Mouse (Mus musculus) kidney, adult 18-20 months (tissue): ENCODE measurements around the gene Sln.

Experiments used
- DNase-seq: peaks from one replicate; pipeline ENCODE4 v3.0.0; 2021

The Sln gene

DNA sequence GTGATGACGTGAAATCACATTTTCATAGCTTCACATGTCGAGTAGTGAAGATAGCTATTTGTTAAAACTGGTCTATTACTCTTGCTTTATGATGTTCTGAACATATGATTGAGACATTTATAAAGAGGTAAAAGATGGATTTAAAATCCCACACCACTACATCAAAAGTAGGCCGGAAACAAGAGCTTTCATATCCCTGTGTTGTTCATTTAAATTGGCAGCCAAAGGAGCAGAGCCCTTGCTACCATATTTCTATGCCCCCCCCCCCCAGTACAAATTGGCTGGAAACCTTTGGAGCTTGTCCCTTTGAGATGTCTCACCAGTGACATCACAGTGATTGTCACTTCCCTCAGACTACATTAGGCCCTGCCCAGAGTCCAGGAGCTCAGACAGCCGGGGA is at the start of gene Sln:
TSS of gene Sln (plus strand) at position 301 of the 400 bp plus-strand sequence.
- no peak for DNase-seq

GRCm38 (mm10) chr9:53802921-53803320 is 47.0 kb upstream of the Sln start:
- DNase-seq: no peak

DNA sequence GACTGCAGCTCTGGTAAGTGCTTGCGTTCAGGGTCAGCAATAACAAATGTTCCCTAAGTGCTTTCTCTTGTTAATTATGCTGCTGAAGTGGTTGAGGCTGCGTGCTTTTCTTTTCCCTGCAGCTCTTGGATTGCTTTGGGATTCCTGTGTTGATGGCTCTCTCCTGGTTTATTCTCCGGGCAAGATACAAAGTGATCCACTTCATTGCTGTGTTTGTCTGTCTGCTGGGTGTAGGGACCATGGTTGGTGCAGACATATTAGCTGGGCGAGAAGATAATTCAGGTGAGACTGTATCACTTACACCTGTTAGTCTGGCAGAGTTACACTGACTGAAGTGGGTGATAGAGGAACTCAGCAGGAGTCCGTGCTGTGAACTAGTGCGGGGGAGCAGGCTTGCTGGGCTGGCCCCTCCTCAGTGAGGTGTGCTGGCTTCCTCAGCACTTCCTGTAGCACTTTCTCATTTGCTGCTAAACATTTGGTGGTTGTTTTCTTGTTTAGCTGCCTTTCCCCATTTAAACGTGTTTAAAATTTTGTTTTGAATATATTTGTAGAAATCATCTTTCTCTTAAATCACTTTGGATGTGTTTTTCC is 43.4 kb upstream of the Sln start:
- no peak for DNase-seq

DNA sequence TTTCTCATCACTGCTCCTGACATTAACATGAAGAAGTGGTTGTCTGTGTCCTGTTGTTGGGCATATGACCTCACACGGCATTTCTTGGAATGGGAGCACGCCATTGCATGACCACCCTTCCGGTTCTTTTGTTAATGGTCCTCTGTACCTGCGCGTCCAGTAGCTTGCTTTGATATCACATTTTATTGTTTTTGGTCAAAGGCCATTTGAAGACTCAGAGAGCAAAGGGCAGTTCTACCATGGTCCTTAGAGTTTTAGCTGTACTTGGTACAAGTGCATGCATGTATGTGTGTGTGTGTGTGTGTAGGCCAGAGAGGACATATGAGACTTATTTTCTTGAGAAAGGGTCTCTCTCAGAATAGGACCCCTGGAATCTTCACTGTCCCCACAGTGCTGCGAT is 36.5 kb upstream of the Sln start:
- DNase-seq: no peak

GRCm38 (mm10) chr9:53818760-53819159 is 31.2 kb upstream of the Sln start:
- DNase-seq: peak; percentile 72

DNA sequence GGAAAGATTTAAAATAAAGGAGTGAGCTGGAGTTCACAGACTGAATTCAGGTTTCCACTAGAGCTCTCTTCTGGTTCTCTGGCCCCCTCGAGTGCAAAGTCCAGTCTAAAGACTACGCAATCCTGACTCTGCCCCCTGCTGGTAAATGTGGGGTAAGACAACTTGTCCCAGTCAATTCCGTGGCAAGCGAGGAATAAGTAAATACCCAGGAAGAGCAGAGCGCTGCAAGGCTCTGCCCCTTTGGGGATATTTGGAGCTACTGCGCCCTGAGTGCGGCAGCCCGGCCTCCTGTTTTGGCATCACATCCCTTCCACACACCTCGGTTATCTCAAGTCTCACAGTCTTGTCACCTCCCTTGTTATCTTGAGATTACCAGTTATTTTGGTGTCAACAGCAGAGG is 24.6 kb upstream of the Sln start:
- no peak for DNase-seq

- peak; percentile 46 for DNase-seq
Observed at GRCm38 (mm10) chr9:53829081-53829865, 20.7 kb upstream of the Sln start.

GRCm38 (mm10) chr9:53829866-53830209 is 20.1 kb upstream of the Sln start:
- DNase-seq: no peak

DNA sequence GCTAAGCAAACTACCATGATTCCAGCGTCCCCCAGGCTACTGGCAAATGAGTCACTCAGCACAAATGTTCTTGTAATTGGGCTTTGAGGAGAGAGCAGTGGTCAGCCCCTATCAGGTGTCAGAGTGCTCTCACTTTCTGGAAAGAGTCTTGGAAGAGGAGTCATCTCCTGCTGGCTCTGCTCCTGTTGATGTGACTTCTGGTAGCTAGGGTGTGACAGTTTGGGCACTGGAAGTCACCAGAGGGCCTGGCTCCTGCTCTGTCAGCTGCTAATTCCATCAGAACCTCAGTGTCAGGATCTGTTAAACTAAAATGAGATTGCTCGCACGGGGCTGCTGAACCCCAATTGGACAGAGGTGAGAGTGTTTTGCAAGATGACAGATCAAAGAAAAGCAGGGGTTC is 14.9 kb upstream of the Sln start:
- no peak for DNase-seq

GRCm38 (mm10) chr9:53835976-53836375 is 14.0 kb upstream of the Sln start:
- no peak for DNase-seq

GRCm38 (mm10) chr9:53838816-53839215 is 11.1 kb upstream of the Sln start:
- no peak for DNase-seq

DNA sequence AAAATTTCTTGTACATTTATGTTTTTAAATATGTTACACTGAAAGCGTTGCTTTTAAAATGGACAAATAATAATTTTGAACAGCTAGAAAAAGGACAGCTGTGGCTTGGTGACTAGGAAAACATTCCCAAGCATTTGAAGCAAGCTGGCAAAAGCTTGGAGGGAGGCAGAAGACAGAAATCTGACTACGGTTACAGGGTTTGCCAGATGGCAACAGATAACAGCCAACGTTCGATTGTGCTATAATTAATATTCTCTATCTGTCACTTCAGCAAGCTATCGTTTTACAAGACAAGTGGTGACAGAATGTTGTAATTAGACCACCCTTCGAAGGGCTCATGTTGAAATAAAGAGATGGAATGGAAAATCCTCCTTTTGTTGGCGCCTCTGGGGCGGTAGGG is 1.4 kb upstream of the Sln start:
- no peak for DNase-seq

DNA sequence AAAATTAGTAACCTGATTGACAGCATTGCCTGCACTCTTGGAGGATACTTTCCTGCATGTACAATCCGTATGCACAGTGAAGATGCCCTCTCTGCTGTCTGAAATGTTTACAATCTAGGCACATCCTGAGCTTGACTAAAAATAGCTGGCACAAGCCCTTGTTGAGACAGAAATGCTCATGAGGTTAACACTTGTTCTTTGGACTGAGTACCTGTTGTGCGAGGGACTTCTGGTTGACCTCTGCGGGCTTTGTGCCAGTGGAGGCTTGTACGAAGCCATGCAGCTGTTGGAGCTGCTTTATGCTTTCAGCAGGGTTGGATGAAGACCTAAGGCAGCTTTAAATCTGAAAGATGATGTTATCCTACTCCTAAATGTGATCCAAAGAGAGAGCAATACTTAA is 2.2 kb downstream of the Sln start:
- peak; percentile 40 for DNase-seq

- DNase-seq: no peak
Observed at GRCm38 (mm10) chr9:53853672-53854071, 3.7 kb downstream of the Sln start.

- no peak for DNase-seq
Observed at GRCm38 (mm10) chr9:53854525-53854924, 4.6 kb downstream of the Sln start.

- no peak for DNase-seq
Observed at GRCm38 (mm10) chr9:53857864-53858263, 7.9 kb downstream of the Sln start.

GRCm38 (mm10) chr9:53873239-53873638 is 23.3 kb downstream of the Sln start:
- DNase-seq: no peak

DNA sequence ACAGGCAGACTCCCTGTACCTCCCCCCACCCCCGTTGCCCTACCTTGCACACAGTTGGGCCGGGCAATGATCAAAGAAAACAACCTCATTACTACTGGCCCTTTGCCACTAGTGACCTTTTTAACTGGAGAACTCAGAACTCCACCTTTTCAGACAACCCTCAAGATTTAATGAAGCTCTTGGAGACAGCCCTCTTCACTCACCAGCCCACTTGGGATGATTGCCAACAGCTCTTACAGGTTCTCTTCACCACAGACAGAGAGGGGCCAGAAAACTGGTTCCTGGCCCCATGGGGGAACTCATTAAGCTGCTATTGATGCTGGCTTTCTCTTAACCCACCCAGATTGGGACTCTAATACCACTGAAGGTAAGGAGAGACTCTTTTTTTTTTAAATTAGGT is 27.5 kb downstream of the Sln start:
- DNase-seq: no peak

DNA sequence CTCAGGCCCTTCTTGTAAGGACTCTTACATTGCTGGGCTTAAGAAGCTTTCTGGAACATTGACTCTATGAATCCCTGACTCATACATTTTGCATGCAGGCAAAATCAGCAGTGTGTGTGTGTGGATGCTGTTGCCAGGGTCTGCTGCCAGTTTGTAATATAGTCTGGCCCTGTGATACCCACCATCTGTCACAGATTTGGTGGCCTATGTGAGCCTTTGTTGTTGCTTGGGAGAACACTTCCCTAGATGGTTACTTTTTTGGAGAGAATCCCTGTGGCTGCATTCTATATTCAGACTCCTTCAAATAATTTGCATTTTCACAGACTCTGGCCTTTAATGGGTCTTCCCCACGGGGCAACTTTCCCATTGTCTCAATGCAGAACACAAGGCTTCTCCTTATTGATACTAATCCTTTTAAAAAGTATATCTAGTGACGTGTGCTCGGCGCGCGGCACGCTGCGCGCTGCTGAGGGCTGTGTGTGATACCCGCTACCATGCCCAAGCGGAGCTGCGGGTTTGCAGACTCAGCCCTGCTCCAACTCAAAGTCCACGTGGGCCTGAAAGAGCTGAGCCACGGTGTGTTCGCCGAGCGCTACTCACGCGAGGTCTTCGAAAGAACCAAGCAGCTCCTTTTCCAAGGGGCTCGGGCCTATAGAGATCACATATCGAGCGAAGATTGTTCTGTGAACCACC is 33.8 kb downstream of the Sln start:
- no peak for DNase-seq

- DNase-seq: peak; percentile 24
Observed at GRCm38 (mm10) chr9:53890075-53890474, 40.1 kb downstream of the Sln start.

GRCm38 (mm10) chr9:53895827-53896226 is 45.9 kb downstream of the Sln start:
- DNase-seq: no peak

DNA sequence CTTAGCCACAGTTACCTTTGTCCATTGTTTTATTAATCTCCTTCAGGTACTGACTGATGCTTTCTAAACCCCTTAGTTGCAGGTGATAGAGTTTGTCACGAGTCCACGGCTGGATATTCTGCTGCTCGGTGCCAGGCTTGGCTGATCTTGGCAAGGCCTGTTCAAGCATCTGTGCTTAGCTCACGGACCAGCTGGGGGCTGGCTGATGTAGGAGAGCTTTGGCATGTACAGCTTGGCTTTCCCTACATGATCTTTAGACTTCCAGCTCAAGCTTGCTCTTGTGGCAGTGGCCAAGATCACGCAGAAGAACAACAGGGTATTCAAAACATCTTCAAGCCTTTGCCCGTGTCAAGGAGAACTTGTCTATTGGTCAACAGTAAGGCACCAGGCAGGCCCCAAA is 49.9 kb downstream of the Sln start:
- no peak for DNase-seq

DNA sequence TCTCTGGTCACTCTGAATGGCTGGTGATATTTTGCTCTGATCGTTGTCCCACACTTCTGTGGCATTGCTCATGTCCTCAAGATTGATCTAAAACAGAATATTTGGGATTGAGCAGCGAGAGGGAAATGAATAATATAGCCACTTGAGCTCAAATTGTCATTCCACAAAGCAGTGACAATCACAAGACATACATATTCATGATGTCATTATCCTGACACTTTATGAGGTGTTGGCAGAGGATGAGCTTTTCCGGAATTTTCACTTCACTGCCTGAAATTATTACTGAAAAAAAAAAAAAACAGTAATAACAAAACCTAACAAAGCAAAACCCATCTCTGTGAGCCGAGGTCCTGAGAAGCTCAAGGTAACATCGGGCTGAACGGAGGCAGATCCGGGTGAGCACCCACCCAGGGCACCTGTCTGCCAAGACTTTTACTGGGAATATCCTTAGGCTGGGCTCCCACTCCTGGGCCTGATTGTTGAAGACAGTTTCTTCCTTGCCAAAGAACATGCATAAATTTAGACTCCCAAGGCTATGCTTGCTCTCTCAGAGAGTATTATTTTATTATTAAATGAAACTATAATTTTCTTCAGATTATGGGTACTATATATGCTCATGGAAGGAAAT is 53.4 kb downstream of the Sln start:
- no peak for DNase-seq
